Mouse (Mus musculus) stomach, embryonic 16.5 days (tissue): ENCODE data around the gene B3gnt5. TPM values are rescaled to one million over a fixed set of nuclear protein-coding genes. Genes with fewer than 3 reads are reported as not detected.
A peak's percentile ranks its signal among the peaks of the same experiment; 100 is the strongest.
"Not testable (repeated sequence)": the region's sequence is repeated elsewhere in the genome, so short reads cannot be mapped to it uniquely, and the experiment has no call there.

Source experiments
- ATAC-seq: fragments of 200-750 bp; cut with Nextera tagmentation; 2 replicates; pipeline ENCODE4 v1.8.0; 2017; ENCODE audit warnings: moderate number of reproducible peaks, moderate TSS enrichment; ENCODE audit not compliant: insufficient read depth, low FRiP score
- H3K27ac ChIP-seq: fragments of 300-500 bp; sonication (generic); 2 replicates; pipeline ENCODE4 v1.5.1; 2014; ENCODE audit warnings: low read length
- H3K27me3 ChIP-seq: fragments of 300-500 bp; sonication (generic); 2 replicates; pipeline ENCODE4 v1.6.1; 2014; ENCODE audit warnings: low read length, control low read depth, mixed read lengths; ENCODE audit not compliant: control insufficient read depth, insufficient read depth
- H3K36me3 ChIP-seq: fragments of 300-500 bp; sonication (generic); 2 replicates; pipeline ENCODE4 v1.6.1; 2014; ENCODE audit warnings: low read length; ENCODE audit not compliant: control insufficient read depth, insufficient read depth
- H3K4me1 ChIP-seq: fragments of 300-500 bp; sonication (generic); 2 replicates; pipeline ENCODE4 v1.6.1; 2014; ENCODE audit warnings: low read length, control low read depth, mixed read lengths; ENCODE audit not compliant: control insufficient read depth, insufficient read depth
- H3K4me2 ChIP-seq: fragments of 300-500 bp; sonication (generic); 2 replicates; pipeline ENCODE4 v1.6.1; 2014; ENCODE audit warnings: low read depth, low read length, mixed read lengths
- H3K4me3 ChIP-seq: fragments of 300-500 bp; sonication (generic); replicated peaks from 2 replicates; pipeline ENCODE4 v1.5.1; 2014; ENCODE audit warnings: mild to moderate bottlenecking, low read length
- H3K9ac ChIP-seq: fragments of 300-500 bp; sonication (generic); 2 replicates; pipeline ENCODE4 v1.6.1; 2014; ENCODE audit warnings: low read length
- H3K9me3 ChIP-seq: fragments of 300-500 bp; sonication (generic); replicated peaks from 2 replicates; pipeline ENCODE4 v1.6.1; 2016; ENCODE audit warnings: low read length, control low read depth; ENCODE audit not compliant: control insufficient read depth
- WGBS: fragments of 180-500 bp; shearing (Covaris S2); extraction: QIAGEN DNeasy Blood & Tissue Kit; methylation state at CpG from one replicate; pipeline ENCODE4 v1.1.7; 2014; 5-methylcytosine and 5-hydroxymethylcytosine counted together
- polyA plus RNA-seq: library from polyadenylated mRNA; unstranded; fragments of >200 nt; fragmentation: Nextera tagmentation; extraction: Ambion mirVana; gene quantifications from 2 replicates; pipeline ENCODE4 v1.2.1, GENCODE M21; 2015

B3gnt5 gene
- polyA plus RNA-seq, result 12.1 and 14.3 TPM in 2 replicates

DNA sequence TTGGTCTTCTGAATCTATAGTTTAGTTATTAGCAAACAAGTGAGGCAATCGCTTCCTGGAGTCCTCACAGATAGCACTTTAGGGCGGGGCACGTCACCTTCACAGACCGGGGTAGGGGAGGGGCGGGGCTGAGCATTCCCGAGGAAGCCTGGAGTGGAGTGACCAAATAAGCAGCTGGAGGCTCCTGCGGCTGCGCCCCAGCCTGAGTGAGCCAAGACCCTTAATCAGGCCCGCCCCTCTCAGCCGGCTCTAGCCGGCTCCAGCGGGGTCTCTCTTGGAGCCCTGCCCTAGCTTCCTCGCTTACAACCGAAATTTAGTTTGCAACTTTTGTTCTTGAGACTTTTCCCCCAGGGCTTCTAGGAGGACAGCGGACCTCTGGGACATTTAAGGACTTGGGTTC, at the start of gene B3gnt5:
Gene B3gnt5, plus strand, starts transcription at position 135 of the 400 bp plus-strand sequence.
- WGBS, result 1% methylated on average over 15 of the region's 15 CpGs
- no peaks in the 10 kb centered on the region for H3K27me3 ChIP-seq
- H3K4me3 ChIP-seq, result peak within 1 kb of the TSS; percentile 70
- H3K9ac ChIP-seq, result peak within 1 kb of the TSS; percentile 85
- no peaks in the 10 kb centered on the region for H3K36me3 ChIP-seq
- no peaks in the 10 kb centered on the region for H3K9me3 ChIP-seq
- no peaks in the 10 kb centered on the region for H3K4me1 ChIP-seq
- peak; percentile 97 for ATAC-seq
- H3K4me2 ChIP-seq, result peak within 1 kb of the TSS; percentile 80
- H3K27ac ChIP-seq, result peak within 1 kb of the TSS; percentile 84

- H3K9ac ChIP-seq, result no peak overlapping the region
- no peaks in the 10 kb centered on the region for H3K4me1 ChIP-seq
- no peaks in the 10 kb centered on the region for H3K9me3 ChIP-seq
- 48% methylated on average over 2 of the region's 2 CpGs for WGBS
- no peak overlapping the region for H3K27ac ChIP-seq
- ATAC-seq, result no peak
- no peak overlapping the region for H3K4me3 ChIP-seq
- H3K4me2 ChIP-seq, result no peak overlapping the region
- no peaks in the 10 kb centered on the region for H3K36me3 ChIP-seq
- H3K27me3 ChIP-seq, result no peaks in the 10 kb centered on the region
Measured at GRCm38 (mm10) chr16:19720959-19721358, 39.0 kb upstream of the B3gnt5 start.

DNA sequence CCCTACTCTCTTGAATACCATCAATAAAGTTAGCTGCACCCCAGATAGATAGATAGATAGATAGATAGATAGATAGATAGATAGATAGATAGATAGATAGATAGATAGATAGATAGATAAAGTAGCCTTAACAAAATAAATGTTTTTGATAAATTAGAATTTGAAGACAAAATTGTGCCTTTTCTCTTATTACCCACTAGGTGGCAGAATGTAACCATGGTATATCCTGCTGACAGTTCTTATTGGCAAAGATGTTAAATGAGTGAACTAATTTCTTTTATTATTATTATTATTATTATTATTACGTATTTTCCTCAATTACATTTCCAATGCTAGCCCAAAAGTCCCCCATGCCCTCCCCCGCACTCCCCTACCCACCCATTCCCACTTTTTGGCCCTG, 35.9 kb upstream of the B3gnt5 start:
- ATAC-seq, H3K36me3 ChIP-seq, H3K27me3 ChIP-seq, H3K27ac ChIP-seq, H3K9ac ChIP-seq, H3K9me3 ChIP-seq, H3K4me3 ChIP-seq, H3K4me2 ChIP-seq, H3K4me1 ChIP-seq: not testable (repeated sequence)
- 31% methylated on average over 2 of the region's 2 CpGs for WGBS

DNA sequence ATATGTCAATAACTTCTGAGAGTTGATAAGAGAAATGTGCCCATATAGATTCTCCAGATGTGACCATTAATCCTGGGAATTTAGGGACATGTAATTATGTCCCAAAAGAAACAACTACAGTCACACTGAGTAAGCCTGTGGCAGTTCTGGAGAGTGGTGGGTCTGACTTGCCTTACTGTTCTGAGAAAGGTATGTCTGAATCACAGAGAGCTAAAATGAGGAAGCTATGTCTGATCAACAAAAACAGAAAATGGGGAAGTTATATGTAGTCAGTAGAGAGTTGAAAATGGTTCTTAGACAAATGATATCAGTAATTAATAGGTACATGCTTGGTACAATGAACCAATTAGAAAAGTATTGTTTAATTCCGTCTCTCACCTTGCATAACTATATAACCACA, 27.1 kb upstream of the B3gnt5 start:
- H3K9ac ChIP-seq, result no peak overlapping the region
- H3K4me1 ChIP-seq, result no peaks in the 10 kb centered on the region
- 86% methylated on average over 1 of the region's 1 CpGs for WGBS

GRCm38 (mm10) chr16:19760505-19761496, 793 bp downstream of the B3gnt5 start:
- ATAC-seq, result peak; percentile 59
- peak overlapping the region; percentile 85 for H3K9ac ChIP-seq
- H3K9me3 ChIP-seq, result no peaks in the 10 kb centered on the region
- no peaks in the 10 kb centered on the region for H3K27me3 ChIP-seq
- H3K36me3 ChIP-seq, result peaks cover 6% of the 10 kb centered on the region
- H3K4me3 ChIP-seq, result peak overlapping the region; percentile 70
- under 1% methylated on average over 61 of the region's 61 CpGs for WGBS
- H3K4me1 ChIP-seq, result no peaks in the 10 kb centered on the region
- peak overlapping the region; percentile 80 for H3K4me2 ChIP-seq
- peak overlapping the region; percentile 84 for H3K27ac ChIP-seq

More for the DNA sequence above, 27.1 kb upstream of the B3gnt5 start:
- H3K9me3 ChIP-seq, result no peaks in the 10 kb centered on the region
- no peak for ATAC-seq
- H3K4me3 ChIP-seq, result no peak overlapping the region
- H3K27ac ChIP-seq, result no peak overlapping the region
- no peaks in the 10 kb centered on the region for H3K27me3 ChIP-seq
- no peaks in the 10 kb centered on the region for H3K36me3 ChIP-seq
- no peak overlapping the region for H3K4me2 ChIP-seq

- no peak for ATAC-seq
- H3K4me1 ChIP-seq, result no peaks in the 10 kb centered on the region
- H3K4me2 ChIP-seq, result peak overlapping the region; percentile 80
- no peak overlapping the region for H3K27ac ChIP-seq
- no peak overlapping the region; the same call in 1 of the 2 replicates for H3K9ac ChIP-seq
- H3K27me3 ChIP-seq, result no peaks in the 10 kb centered on the region
- WGBS, result 39% methylated on average over 1 of the region's 1 CpGs
- H3K4me3 ChIP-seq, result peak overlapping the region; percentile 70
- H3K9me3 ChIP-seq, result no peaks in the 10 kb centered on the region
- peaks cover 10% of the 10 kb centered on the region for H3K36me3 ChIP-seq
Measured at GRCm38 (mm10) chr16:19761691-19762090, 1.7 kb downstream of the B3gnt5 start.

DNA sequence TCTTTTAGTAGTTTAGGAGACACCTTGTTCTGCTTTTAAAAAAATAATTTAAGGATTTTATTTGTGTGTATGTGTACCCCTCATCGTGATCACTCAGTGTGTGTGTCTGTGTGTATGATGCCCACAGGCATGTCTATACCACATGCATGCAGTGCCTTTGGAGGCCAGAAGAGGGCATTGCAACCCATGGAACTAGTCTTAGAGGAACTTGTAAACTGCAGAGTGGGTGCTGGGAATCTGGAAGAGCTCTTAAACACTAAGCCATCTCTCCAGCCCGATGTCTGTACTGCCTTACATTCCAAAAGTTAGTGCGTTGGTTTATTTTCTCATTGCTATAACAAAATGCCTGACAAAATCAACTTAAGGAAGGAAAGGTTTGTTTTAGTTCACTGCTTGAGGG, 6.1 kb downstream of the B3gnt5 start:
- H3K9ac ChIP-seq, result no peak overlapping the region
- peaks cover 10% of the 10 kb centered on the region for H3K36me3 ChIP-seq
- ATAC-seq, result no peak
- no peaks in the 10 kb centered on the region for H3K9me3 ChIP-seq
- no peak overlapping the region for H3K4me2 ChIP-seq
- WGBS, result 96% methylated on average over 3 of the region's 3 CpGs
- no peak overlapping the region for H3K27ac ChIP-seq
- H3K4me1 ChIP-seq, result no peaks in the 10 kb centered on the region
- no peak overlapping the region for H3K4me3 ChIP-seq
- no peaks in the 10 kb centered on the region for H3K27me3 ChIP-seq

DNA sequence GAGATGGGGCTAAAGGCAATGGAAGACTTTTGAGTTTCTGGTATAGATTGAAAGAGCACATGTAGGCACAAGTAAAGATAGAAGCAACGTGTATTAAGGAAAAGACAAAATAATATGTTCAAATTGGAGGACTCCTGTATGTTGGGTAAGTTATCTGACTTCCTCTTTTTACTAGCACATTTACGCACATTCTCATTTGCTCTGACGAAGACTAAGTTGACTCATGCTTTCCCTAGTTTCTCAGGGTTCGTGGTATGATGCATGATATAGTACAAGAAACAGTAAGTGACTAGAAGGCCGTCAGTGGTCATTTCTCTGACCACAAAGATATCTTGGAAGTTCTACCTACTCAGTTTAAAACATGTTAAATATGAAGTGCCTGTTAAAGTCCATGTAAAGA, 8.0 kb downstream of the B3gnt5 start:
- Histone ChIP-seq H3K36me3 (peaks cover 10% of the 10 kb centered on the region), H3K9me3 (no peaks in the 10 kb centered on the region), H3K4me3 (no peak overlapping the region), H3K4me2 (no peak overlapping the region), H3K27me3 (no peaks in the 10 kb centered on the region), H3K27ac (no peak overlapping the region), H3K4me1 (no peaks in the 10 kb centered on the region), H3K9ac (no peak overlapping the region)
- no peak for ATAC-seq
- WGBS, result 89% methylated on average over 5 of the region's 5 CpGs

GRCm38 (mm10) chr16:19772013-19772412, 12.0 kb downstream of the B3gnt5 start:
- no peaks in the 10 kb centered on the region for H3K27me3 ChIP-seq
- ATAC-seq, result no peak
- H3K4me3 ChIP-seq, result no peak overlapping the region
- no peaks in the 10 kb centered on the region for H3K36me3 ChIP-seq
- no peak overlapping the region for H3K9ac ChIP-seq
- no peak overlapping the region for H3K4me2 ChIP-seq
- no peaks in the 10 kb centered on the region for H3K4me1 ChIP-seq
- H3K9me3 ChIP-seq, result no peaks in the 10 kb centered on the region
- H3K27ac ChIP-seq, result no peak overlapping the region
